Mouse (Mus musculus) G1E (cell line): ENCODE data around the gene Eif4e3. TPM values are rescaled to one million over a fixed set of nuclear protein-coding genes. Genes with fewer than 3 reads are reported as not detected.

Experiments used
- ATAC-seq: 2 replicates; pipeline ENCODE4 v1.8.0; 2016; ENCODE audit warnings: mild to moderate bottlenecking; ENCODE audit not compliant: insufficient number of reproducible peaks, poor library complexity, low FRiP score, severe bottlenecking; ENCODE audit errors: extremely low read depth
- DNase-seq: peaks from one replicate; pipeline ENCODE4 v3.0.0; 2012; ENCODE audit warnings: low spot score
- H3K27me3 ChIP-seq: 2 replicates; pipeline ENCODE4 v1.6.1; 2012; ENCODE audit warnings: mild to moderate bottlenecking, low read length, inconsistent platforms; ENCODE audit not compliant: insufficient read depth
- H3K36me3 ChIP-seq: replicated peaks from 2 replicates; pipeline ENCODE3; 2012; ENCODE audit warnings: mild to moderate bottlenecking, inconsistent platforms
- H3K4me1 ChIP-seq: 2 replicates; pipeline ENCODE4 v1.6.1; 2012; ENCODE audit warnings: low read depth, low read length, inconsistent platforms, mixed read lengths; ENCODE audit not compliant: insufficient read depth
- H3K4me3 ChIP-seq: 2 replicates; pipeline ENCODE4 v1.5.1; 2012; ENCODE audit warnings: low read depth, mild to moderate bottlenecking, inconsistent platforms, low read length, moderate library complexity, mixed read lengths
- H3K9me3 ChIP-seq: replicated peaks from 2 replicates; pipeline ENCODE4 v1.6.1; 2012; ENCODE audit warnings: inconsistent platforms
- CTCF ChIP-seq: IDR thresholded peaks from 2 replicates; pipeline ENCODE4 v1.5.1; 2012; ENCODE audit warnings: low read depth, low read length, inconsistent platforms, mixed read lengths
- GATA1 ChIP-seq: IDR thresholded peaks from 2 replicates; pipeline ENCODE4 v1.6.1; 2012; ENCODE audit warnings: borderline replicate concordance, low read length, inconsistent platforms, mixed read lengths
- GATA2 ChIP-seq: IDR thresholded peaks from 2 replicates; pipeline ENCODE4 v1.6.1; 2012; ENCODE audit warnings: low read depth, low read length, inconsistent platforms, borderline replicate concordance
- POLR2AphosphoS5 ChIP-seq: IDR thresholded peaks from 2 replicates; pipeline ENCODE4 v1.6.1; 2012; ENCODE audit warnings: low read depth, low read length, inconsistent platforms; ENCODE audit not compliant: insufficient replicate concordance
- TAL1 ChIP-seq: conservative IDR thresholded peaks from 2 replicates; pipeline ENCODE4 v1.6.1; 2012; ENCODE audit warnings: low read depth, low read length, inconsistent platforms, mixed read lengths
- polyA plus RNA-seq: library from polyadenylated mRNA; stranded (reverse); fragments of >175 nt; gene quantifications from 2 replicates; pipeline ENCODE4 v1.2.3, GENCODE M21; 2012
- total RNA-seq, 2 experiments: library from RNA; stranded (forward) in 1 of 2; stranded (reverse) in 1 of 2; fragments of 200-1000 nt in 1 of 2; fragments of >200 nt in 1 of 2; fragmentation: Nextera tagmentation in 1 of 2; gene quantifications; 2 replicates each; pipeline ENCODE4 v1.2.3; 2014 to 2017

The Eif4e3 gene
- total and polyA plus RNA-seq, 3 experiments, result not detected

GRCm38 (mm10) chr6:99678108-99678507 is 11.5 kb upstream of the Eif4e3 start:
- DNase-seq (no peak), ATAC-seq (no peak)
- TF ChIP-seq GATA1 (no peak), CTCF (no peak), GATA2 (no peak), POLR2AphosphoS5 (no peak), TAL1 (no peak)
- no peaks in the 10 kb centered on the region for H3K27me3 ChIP-seq
- H3K4me3 ChIP-seq, result no peak overlapping the region
- no peaks in the 10 kb centered on the region for H3K4me1 ChIP-seq
- no peaks in the 10 kb centered on the region for H3K36me3 ChIP-seq
- peaks cover 37% of the 10 kb centered on the region for H3K9me3 ChIP-seq

- H3K9me3 ChIP-seq, result peaks cover 38% of the 10 kb centered on the region
- ATAC-seq (no peak), DNase-seq (no peak)
- H3K4me3 ChIP-seq, result no peak overlapping the region
- H3K4me1 ChIP-seq, result no peaks in the 10 kb centered on the region
- TF ChIP-seq GATA2, result no peak
- no peak for TF ChIP-seq GATA1
- TF ChIP-seq POLR2AphosphoS5, result no peak
- TF ChIP-seq TAL1, result no peak
- no peak for TF ChIP-seq CTCF
- H3K36me3 ChIP-seq, result no peaks in the 10 kb centered on the region
- no peaks in the 10 kb centered on the region for H3K27me3 ChIP-seq
Observed at GRCm38 (mm10) chr6:99677325-99677724, 10.8 kb upstream of the Eif4e3 start.

GRCm38 (mm10) chr6:99674482-99674881 is 7.9 kb upstream of the Eif4e3 start:
- Histone ChIP-seq H3K27me3 (no peaks in the 10 kb centered on the region), H3K4me1 (no peaks in the 10 kb centered on the region), H3K9me3 (peaks cover 52% of the 10 kb centered on the region), H3K4me3 (no peak overlapping the region), H3K36me3 (no peaks in the 10 kb centered on the region)
- no peak for TF ChIP-seq GATA2
- TF ChIP-seq GATA1, result no peak
- no peak for TF ChIP-seq POLR2AphosphoS5
- TF ChIP-seq TAL1, result no peak
- TF ChIP-seq CTCF, result no peak
- DNase-seq (no peak), ATAC-seq (no peak)

- ATAC-seq (no peak), DNase-seq (no peak)
- Histone ChIP-seq H3K27me3 (no peaks in the 10 kb centered on the region), H3K36me3 (no peaks in the 10 kb centered on the region), H3K4me1 (no peaks in the 10 kb centered on the region), H3K9me3 (peaks cover 46% of the 10 kb centered on the region), H3K4me3 (no peak overlapping the region)
- no peak for TF ChIP-seq GATA1
- TF ChIP-seq GATA2, result no peak
- TF ChIP-seq POLR2AphosphoS5, result no peak
- no peak for TF ChIP-seq TAL1
- no peak for TF ChIP-seq CTCF
Observed at GRCm38 (mm10) chr6:99671768-99672167, 5.2 kb upstream of the Eif4e3 start.

- no peak for DNase-seq
- H3K9me3 ChIP-seq, result peaks cover 49% of the 10 kb centered on the region
- H3K4me1 ChIP-seq, result no peaks in the 10 kb centered on the region
- H3K4me3 ChIP-seq, result no peak overlapping the region
- no peaks in the 10 kb centered on the region for H3K36me3 ChIP-seq
- TF ChIP-seq GATA2, result no peak
- ATAC-seq, result no peak
- no peaks in the 10 kb centered on the region for H3K27me3 ChIP-seq
Observed at GRCm38 (mm10) chr6:99670481-99671119, 4.0 kb upstream of the Eif4e3 start.

- no peak overlapping the region for H3K4me3 ChIP-seq
- DNase-seq (no peak), ATAC-seq (no peak)
- no peaks in the 10 kb centered on the region for H3K4me1 ChIP-seq
- H3K27me3 ChIP-seq, result no peaks in the 10 kb centered on the region
- no peak for TF ChIP-seq GATA2
- no peak for TF ChIP-seq POLR2AphosphoS5
- no peak for TF ChIP-seq CTCF
- TF ChIP-seq TAL1, result no peak
- no peak for TF ChIP-seq GATA1
- H3K36me3 ChIP-seq, result no peaks in the 10 kb centered on the region
- H3K9me3 ChIP-seq, result peaks cover 50% of the 10 kb centered on the region
Observed at GRCm38 (mm10) chr6:99669481-99670325, 3.1 kb upstream of the Eif4e3 start.
